Mouse (Mus musculus): ENCODE data around the gene Slc24a3. TPM values are rescaled to one million over a fixed set of nuclear protein-coding genes. Genes with fewer than 3 reads are reported as not detected.

Gene Slc24a3
- polyA plus RNA-seq, 1 experiment from 2014 or later = 2.1 TPM

DNA sequence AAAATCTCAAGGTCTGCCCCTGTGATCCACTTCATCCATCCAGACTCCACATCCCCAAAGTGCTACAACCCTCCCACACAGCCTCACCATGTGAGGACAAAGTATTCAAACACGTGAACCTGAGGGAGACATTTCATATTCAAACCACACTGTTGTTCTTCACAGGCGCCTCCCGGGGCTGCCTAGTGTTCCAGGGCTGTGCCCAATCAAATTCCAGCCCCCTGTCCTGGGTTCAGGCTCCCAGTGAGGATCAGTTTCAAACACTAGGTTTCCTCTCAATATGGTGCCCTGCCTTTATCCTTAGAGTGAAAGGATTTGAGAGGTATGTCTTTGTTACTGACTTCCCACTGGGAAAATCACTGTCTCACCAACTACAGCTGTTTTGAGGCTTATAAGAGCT is 488.6 kb downstream of the Slc24a3 start:
- Histone ChIP-seq H3K9me3 (ENCODE audit: control insufficient read depth, low read length) (no peaks in the 10 kb centered on the region), H3K4me2 (no peak overlapping the region), H3K27me3 (replicated peaks; ENCODE audit: control insufficient read depth, insufficient read depth, low read length) (no peaks in the 10 kb centered on the region), H3K4me3 (ENCODE audit: low read depth, low read length) (no peak overlapping the region), H3K36me3 (ENCODE audit: control insufficient read depth, insufficient read depth, low read length) (no peaks in the 10 kb centered on the region), H3K9ac (ENCODE audit: low read depth, low read length) (no peak overlapping the region), H3K4me1 (replicated peaks; ENCODE audit: control insufficient read depth, insufficient read depth, low read length) (no peaks in the 10 kb centered on the region), H3K27ac (ENCODE audit: low read depth, low read length) (no peak overlapping the region)
- ATAC-seq (replicated peaks; ENCODE audit: low FRiP score) (no peak), DNase-seq (ENCODE audit: low spot score) (no peak)
- WGBS = 62% methylated on average over 3 of the region's 3 CpGs

GRCm38 (mm10) chr2:145656716-145657115 is 489.2 kb downstream of the Slc24a3 start:
- WGBS = 50% methylated on average over 1 of the region's 1 CpGs
- Histone ChIP-seq H3K27ac (ENCODE audit: low read depth, low read length) (no peak overlapping the region), H3K36me3 (ENCODE audit: control insufficient read depth, insufficient read depth, low read length) (no peaks in the 10 kb centered on the region), H3K4me3 (ENCODE audit: low read depth, low read length) (no peak overlapping the region), H3K27me3 (replicated peaks; ENCODE audit: control insufficient read depth, insufficient read depth, low read length) (no peaks in the 10 kb centered on the region), H3K4me2 (no peak overlapping the region), H3K9ac (ENCODE audit: low read depth, low read length) (no peak overlapping the region), H3K9me3 (ENCODE audit: control insufficient read depth, low read length) (no peaks in the 10 kb centered on the region), H3K4me1 (replicated peaks; ENCODE audit: control insufficient read depth, insufficient read depth, low read length) (no peaks in the 10 kb centered on the region)
- ATAC-seq (replicated peaks; ENCODE audit: low FRiP score) (no peak), DNase-seq (ENCODE audit: low spot score) (no peak)

- no peak overlapping the region for H3K27ac ChIP-seq (ENCODE audit: low read depth, low read length)
- H3K4me1 ChIP-seq (replicated peaks; ENCODE audit: control insufficient read depth, insufficient read depth, low read length) = no peaks in the 10 kb centered on the region
- 63% methylated on average over 6 of the region's 7 CpGs for WGBS
- H3K9me3 ChIP-seq (ENCODE audit: control insufficient read depth, low read length) = no peaks in the 10 kb centered on the region
- H3K27me3 ChIP-seq (replicated peaks; ENCODE audit: control insufficient read depth, insufficient read depth, low read length) = no peaks in the 10 kb centered on the region
- DNase-seq (ENCODE audit: low spot score) (no peak), ATAC-seq (replicated peaks; ENCODE audit: low FRiP score) (no peak)
- H3K4me2 ChIP-seq = no peak overlapping the region
- H3K36me3 ChIP-seq (ENCODE audit: control insufficient read depth, insufficient read depth, low read length) = no peaks in the 10 kb centered on the region
- no peak overlapping the region for H3K9ac ChIP-seq (ENCODE audit: low read depth, low read length)
- H3K4me3 ChIP-seq (ENCODE audit: low read depth, low read length) = no peak overlapping the region
Observed at GRCm38 (mm10) chr2:145661242-145661641, 493.7 kb downstream of the Slc24a3 start.

DNA sequence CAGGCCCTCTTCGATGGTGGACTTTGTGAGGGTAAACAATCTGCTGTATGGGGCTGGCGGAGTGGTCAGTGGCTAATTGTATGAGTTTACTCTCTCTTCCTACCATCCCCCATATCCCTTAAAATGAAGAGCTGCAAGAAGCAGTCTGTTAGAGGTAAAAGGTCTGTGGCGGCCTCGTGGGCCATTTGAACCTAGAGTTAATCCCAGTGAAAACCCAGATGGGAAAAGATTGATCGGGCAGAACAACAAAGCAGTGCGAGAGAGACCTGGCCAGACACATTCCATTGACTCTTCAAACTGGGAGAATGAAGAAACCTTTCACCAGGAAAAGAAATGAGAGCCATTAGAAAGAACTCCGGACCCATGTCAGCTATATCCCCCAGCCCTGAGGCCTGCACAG is 496.3 kb downstream of the Slc24a3 start:
- no peak overlapping the region for H3K27ac ChIP-seq (ENCODE audit: low read depth, low read length)
- 78% methylated on average over 7 of the region's 7 CpGs for WGBS
- DNase-seq (ENCODE audit: low spot score) (no peak), ATAC-seq (replicated peaks; ENCODE audit: low FRiP score) (no peak)
- H3K9me3 ChIP-seq (ENCODE audit: control insufficient read depth, low read length) = no peaks in the 10 kb centered on the region
- no peak overlapping the region for H3K9ac ChIP-seq (ENCODE audit: low read depth, low read length)
- no peaks in the 10 kb centered on the region for H3K36me3 ChIP-seq (ENCODE audit: control insufficient read depth, insufficient read depth, low read length)
- no peaks in the 10 kb centered on the region for H3K4me1 ChIP-seq (replicated peaks; ENCODE audit: control insufficient read depth, insufficient read depth, low read length)
- H3K4me2 ChIP-seq = no peak overlapping the region
- H3K27me3 ChIP-seq (replicated peaks; ENCODE audit: control insufficient read depth, insufficient read depth, low read length) = no peaks in the 10 kb centered on the region
- H3K4me3 ChIP-seq (ENCODE audit: low read depth, low read length) = no peak overlapping the region

- DNase-seq (ENCODE audit: low spot score) = no peak
- H3K9ac ChIP-seq (ENCODE audit: low read depth, low read length) = no peak overlapping the region
- H3K9me3 ChIP-seq (ENCODE audit: control insufficient read depth, low read length) = no peaks in the 10 kb centered on the region
- 75% methylated on average over 2 of the region's 2 CpGs for WGBS
- no peaks in the 10 kb centered on the region for H3K36me3 ChIP-seq (ENCODE audit: control insufficient read depth, insufficient read depth, low read length)
- no peak overlapping the region for H3K4me3 ChIP-seq (ENCODE audit: low read depth, low read length)
- no peak overlapping the region for H3K4me2 ChIP-seq
- no peaks in the 10 kb centered on the region for H3K27me3 ChIP-seq (replicated peaks; ENCODE audit: control insufficient read depth, insufficient read depth, low read length)
- ATAC-seq (replicated peaks; ENCODE audit: low FRiP score) = 0 out of 2 replicates have a peak, but pooled peaks have one; percentile 36
- H3K4me1 ChIP-seq (replicated peaks; ENCODE audit: control insufficient read depth, insufficient read depth, low read length) = no peaks in the 10 kb centered on the region
- no peak overlapping the region for H3K27ac ChIP-seq (ENCODE audit: low read depth, low read length)
Observed at GRCm38 (mm10) chr2:145664311-145664710, 496.8 kb downstream of the Slc24a3 start.

- Histone ChIP-seq H3K9me3 (ENCODE audit: control insufficient read depth, low read length) (no peaks in the 10 kb centered on the region), H3K9ac (ENCODE audit: low read depth, low read length) (no peak overlapping the region), H3K4me1 (replicated peaks; ENCODE audit: control insufficient read depth, insufficient read depth, low read length) (no peaks in the 10 kb centered on the region), H3K4me3 (ENCODE audit: low read depth, low read length) (no peak overlapping the region), H3K27me3 (replicated peaks; ENCODE audit: control insufficient read depth, insufficient read depth, low read length) (no peaks in the 10 kb centered on the region), H3K4me2 (no peak overlapping the region), H3K36me3 (ENCODE audit: control insufficient read depth, insufficient read depth, low read length) (no peaks in the 10 kb centered on the region), H3K27ac (ENCODE audit: low read depth, low read length) (no peak overlapping the region)
- WGBS = 70% methylated on average over 4 of the region's 4 CpGs
- ATAC-seq (replicated peaks; ENCODE audit: low FRiP score) = no peak
- DNase-seq (ENCODE audit: low spot score) = no peak
Observed at GRCm38 (mm10) chr2:145668135-145668534, 500.6 kb downstream of the Slc24a3 start.

GRCm38 (mm10) chr2:145670131-145670530 is 502.6 kb downstream of the Slc24a3 start:
- no peak overlapping the region for H3K27ac ChIP-seq (ENCODE audit: low read depth, low read length)
- ATAC-seq (replicated peaks; ENCODE audit: low FRiP score) = no peak
- no peak overlapping the region for H3K9ac ChIP-seq (ENCODE audit: low read depth, low read length)
- H3K36me3 ChIP-seq (ENCODE audit: control insufficient read depth, insufficient read depth, low read length) = no peaks in the 10 kb centered on the region
- H3K27me3 ChIP-seq (replicated peaks; ENCODE audit: control insufficient read depth, insufficient read depth, low read length) = no peaks in the 10 kb centered on the region
- no peaks in the 10 kb centered on the region for H3K9me3 ChIP-seq (ENCODE audit: control insufficient read depth, low read length)
- H3K4me2 ChIP-seq = no peak overlapping the region
- H3K4me3 ChIP-seq (ENCODE audit: low read depth, low read length) = no peak overlapping the region
- H3K4me1 ChIP-seq (replicated peaks; ENCODE audit: control insufficient read depth, insufficient read depth, low read length) = no peaks in the 10 kb centered on the region
- WGBS = 82% methylated on average over 4 of the region's 4 CpGs
- no peak for DNase-seq (ENCODE audit: low spot score)

GRCm38 (mm10) chr2:145674496-145675141 is 507.1 kb downstream of the Slc24a3 start:
- Histone ChIP-seq H3K4me2 (peak overlapping the region; percentile 92), H3K4me1 (replicated peaks; ENCODE audit: control insufficient read depth, insufficient read depth, low read length) (no peaks in the 10 kb centered on the region), H3K9me3 (ENCODE audit: control insufficient read depth, low read length) (no peaks in the 10 kb centered on the region), H3K27ac (ENCODE audit: low read depth, low read length) (no peak overlapping the region), H3K4me3 (ENCODE audit: low read depth, low read length) (peak overlapping the region; percentile 66), H3K27me3 (replicated peaks; ENCODE audit: control insufficient read depth, insufficient read depth, low read length) (no peaks in the 10 kb centered on the region), H3K9ac (ENCODE audit: low read depth, low read length) (peak overlapping the region; percentile 67), H3K36me3 (ENCODE audit: control insufficient read depth, insufficient read depth, low read length) (no peaks in the 10 kb centered on the region)
- no peak for DNase-seq (ENCODE audit: low spot score)
- peak; percentile 24 for ATAC-seq (replicated peaks; ENCODE audit: low FRiP score)
- 3% methylated on average over 23 of the region's 23 CpGs for WGBS

- Histone ChIP-seq H3K4me1 (replicated peaks; ENCODE audit: control insufficient read depth, insufficient read depth, low read length) (no peaks in the 10 kb centered on the region), H3K36me3 (ENCODE audit: control insufficient read depth, insufficient read depth, low read length) (no peaks in the 10 kb centered on the region), H3K4me2 (peak within 1 kb of the TSS; percentile 92), H3K27me3 (replicated peaks; ENCODE audit: control insufficient read depth, insufficient read depth, low read length) (no peaks in the 10 kb centered on the region), H3K9ac (ENCODE audit: low read depth, low read length) (peak within 1 kb of the TSS; percentile 67), H3K4me3 (ENCODE audit: low read depth, low read length) (peak within 1 kb of the TSS; percentile 66), H3K27ac (ENCODE audit: low read depth, low read length) (no peak within 1 kb of the TSS), H3K9me3 (ENCODE audit: control insufficient read depth, low read length) (no peaks in the 10 kb centered on the region)
- peak; percentile 83 for ATAC-seq (replicated peaks; ENCODE audit: low FRiP score)
- peak; percentile 77 for DNase-seq (ENCODE audit: low spot score)
- WGBS = under 1% methylated on average over 32 of the region's 33 CpGs
Observed at GRCm38 (mm10) chr2:145675142-145675755, 507.7 kb downstream of the Slc24a3 start, which contains the start of gene Rin2. Rin2 (plus strand) TSS chr2:145675215.

Measured in liver, embryonic 11.5 days (tissue).